Mouse (Mus musculus): ENCODE data around the gene Pgls. TPM values are rescaled to one million over a fixed set of nuclear protein-coding genes. Genes with fewer than 3 reads are reported as not detected.

The Pgls gene
- 10 to 100 TPM; 25.6 to 26.1 TPM for total RNA-seq (2021)
- long read RNA-seq, experiment 1, transcript Pgls-201 (5 exons, 893 nt) = major isoform, 29 of 31 reads
- long read RNA-seq, experiment 1, partial matches to known transcripts = 0 of 31 reads
- long read RNA-seq, experiment 1, other reads (novel, unspliced or antisense) = 2 of 31 reads
- long read RNA-seq, experiment 2, transcript Pgls-201 (5 exons, 893 nt) = major isoform, 43 of 51 reads
- long read RNA-seq, experiment 2, partial matches to known transcripts = 4 of 51 reads
- long read RNA-seq, experiment 2, other reads (novel, unspliced or antisense) = 1 of 51 reads

DNA sequence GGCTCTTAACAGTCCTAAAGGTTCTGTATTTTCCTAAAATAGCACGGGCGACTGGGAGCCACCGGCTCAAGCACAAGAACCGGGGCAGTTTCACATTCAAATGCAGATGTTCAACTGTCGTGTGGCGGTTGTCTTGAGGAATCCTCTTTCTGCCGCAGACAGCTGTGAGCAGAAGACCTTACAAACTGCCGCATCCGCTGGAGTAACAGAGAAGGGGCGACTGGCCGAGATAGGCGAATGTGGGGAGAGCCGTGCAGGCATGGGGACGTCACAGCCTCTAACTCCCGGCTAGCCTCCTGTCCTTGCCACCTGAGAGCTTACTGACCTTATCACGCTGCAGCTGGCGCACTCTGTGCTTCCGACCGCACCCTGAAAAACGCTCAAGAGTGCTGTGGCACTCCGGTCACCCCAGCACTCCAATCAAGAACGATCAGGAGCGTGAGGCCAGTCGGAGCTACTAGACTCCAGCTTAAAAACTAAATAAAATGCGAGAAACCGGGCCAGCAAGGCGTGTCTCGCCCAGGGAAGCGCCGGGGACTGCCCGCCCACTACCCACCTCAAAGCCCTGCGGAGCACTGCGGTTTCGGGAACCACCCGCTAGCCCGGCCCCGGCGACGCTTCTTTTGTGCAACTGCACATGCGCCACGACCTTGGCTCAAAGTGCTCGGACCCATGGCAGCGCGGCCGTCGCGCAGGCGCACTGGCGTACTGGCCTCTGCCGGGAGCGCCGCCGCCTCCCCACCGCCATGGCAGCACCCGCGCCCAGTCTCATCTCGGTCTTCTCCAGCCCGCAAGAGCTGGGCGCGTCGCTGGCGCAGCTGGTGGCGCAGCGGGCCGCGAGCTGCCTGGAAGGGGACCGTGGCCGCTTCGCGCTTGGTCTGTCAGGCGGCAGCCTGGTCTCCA lies at the start of gene Pgls:
Pgls (plus strand) TSS at position 706 of the 903 bp plus-strand sequence.
- intact Hi-C loops (cut with DNase I) = no loop called here
- peak; percentile 95 to 96 for DNase-seq

DNA sequence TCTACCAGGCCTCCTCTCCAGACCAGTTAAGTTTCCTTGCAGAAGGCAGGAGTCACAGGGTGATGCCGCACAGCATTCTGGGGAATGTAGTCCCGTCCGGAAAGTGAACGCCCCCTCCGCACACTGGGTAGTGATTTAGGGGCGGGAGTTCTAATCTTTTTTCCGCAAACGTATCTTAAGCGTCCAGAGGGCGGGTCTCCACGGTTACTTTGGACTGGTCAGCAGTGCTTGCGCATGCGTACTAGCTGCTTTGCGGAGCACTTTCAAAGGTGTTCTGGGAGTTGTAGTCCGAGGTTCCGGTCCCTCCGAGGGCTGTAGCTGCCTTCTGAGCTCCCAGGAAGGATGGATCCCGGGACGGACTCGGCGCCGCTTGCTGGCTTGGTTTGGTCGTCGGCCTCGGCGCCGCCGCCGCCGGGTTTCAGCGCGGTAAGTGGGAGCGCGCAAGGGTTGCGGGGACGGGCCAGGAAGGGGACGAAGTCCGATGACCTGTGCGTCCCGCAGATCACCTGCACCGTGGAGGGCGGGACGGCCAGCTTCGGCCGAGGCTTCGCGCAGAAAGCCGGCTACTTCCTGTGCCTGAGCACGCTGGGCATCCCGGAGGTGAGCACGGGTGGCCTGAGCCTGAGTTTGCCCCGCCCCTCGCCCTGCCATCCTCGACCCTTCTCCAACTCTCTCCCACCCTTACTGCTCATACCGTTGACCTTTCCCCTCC lies 49.2 kb upstream of the Pgls start, which contains the start of gene Mvb12a:
Mvb12a (plus strand) TSS at position 291 of the 712 bp plus-strand sequence.
- peak; percentile 90 to 97 for DNase-seq
- intact Hi-C loops (cut with DNase I) = loop anchor here (10.0 kb wide), 1 partner anchor 382 kb away; no protein-coding TSS in a partner anchor

DNA sequence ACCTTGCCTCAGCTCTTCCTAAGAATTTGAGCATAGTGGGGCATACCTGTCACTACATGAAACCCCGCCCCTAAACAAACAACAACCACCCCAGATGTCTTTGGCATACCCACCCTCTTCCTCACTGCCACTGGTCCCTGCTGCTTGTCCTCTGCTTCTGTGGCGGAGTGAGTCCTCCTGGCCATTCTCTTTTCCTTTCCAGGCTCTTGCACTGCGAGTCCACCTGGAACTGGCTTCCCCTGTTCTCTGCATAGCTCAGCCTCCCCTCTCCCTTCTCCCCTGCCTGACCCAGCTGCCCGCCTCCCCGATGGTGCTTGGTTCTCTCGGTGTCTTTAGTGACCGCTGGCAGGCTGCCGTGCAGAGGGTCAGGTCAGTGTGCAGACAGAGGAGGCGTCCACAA lies 48.2 kb upstream of the Pgls start:
- intact Hi-C loops (cut with DNase I) = loop anchor here (10.0 kb wide), 1 partner anchor 381 kb away; no protein-coding TSS in a partner anchor
- no peak for DNase-seq

DNA sequence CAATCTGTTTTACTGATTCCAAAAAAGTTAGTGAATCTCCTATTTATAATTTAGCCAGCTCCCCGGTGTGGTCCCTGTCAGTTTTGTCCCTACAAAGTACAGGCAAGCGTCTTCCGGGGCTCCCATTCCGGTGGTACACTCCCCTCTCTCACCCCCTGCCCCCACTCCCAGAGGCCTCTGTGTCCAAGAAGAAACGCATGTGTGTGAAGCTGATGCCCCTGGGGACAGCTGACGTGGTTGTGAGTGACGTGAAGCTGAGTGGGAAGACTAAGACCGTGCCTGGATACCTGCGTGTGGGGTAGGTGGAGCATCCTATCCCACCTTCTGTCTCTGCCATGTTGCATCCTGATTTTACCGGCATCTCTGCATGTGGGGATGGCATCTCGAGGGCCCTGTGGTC lies 46.9 kb upstream of the Pgls start:
- no peak for DNase-seq
- intact Hi-C loops (cut with DNase I) = loop anchor here (10.0 kb wide), 1 partner anchor 380 kb away; no protein-coding TSS in a partner anchor

DNA sequence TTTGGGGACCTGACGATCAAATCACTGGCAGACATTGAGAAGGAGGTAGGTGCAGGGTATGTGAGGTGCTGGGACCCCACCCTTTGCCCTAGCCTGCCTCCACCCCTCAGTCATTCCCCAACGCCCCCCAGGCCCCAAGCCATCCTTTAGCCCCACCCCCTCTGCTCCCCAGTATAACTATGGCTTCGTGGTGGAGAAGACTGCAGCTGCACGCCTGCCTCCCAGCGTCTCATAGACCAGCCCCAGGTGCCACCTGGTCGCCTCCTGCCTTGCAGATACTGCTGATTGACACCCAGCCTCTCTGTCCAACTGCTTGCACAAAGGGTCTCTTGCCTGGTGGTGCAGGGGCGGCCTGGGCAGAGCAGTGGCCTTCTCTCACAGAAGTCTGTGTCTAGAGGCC lies 44.4 kb upstream of the Pgls start:
- intact Hi-C loops (cut with DNase I) = loop anchor here (10.0 kb wide), 1 partner anchor 377 kb away; no protein-coding TSS in a partner anchor

DNA sequence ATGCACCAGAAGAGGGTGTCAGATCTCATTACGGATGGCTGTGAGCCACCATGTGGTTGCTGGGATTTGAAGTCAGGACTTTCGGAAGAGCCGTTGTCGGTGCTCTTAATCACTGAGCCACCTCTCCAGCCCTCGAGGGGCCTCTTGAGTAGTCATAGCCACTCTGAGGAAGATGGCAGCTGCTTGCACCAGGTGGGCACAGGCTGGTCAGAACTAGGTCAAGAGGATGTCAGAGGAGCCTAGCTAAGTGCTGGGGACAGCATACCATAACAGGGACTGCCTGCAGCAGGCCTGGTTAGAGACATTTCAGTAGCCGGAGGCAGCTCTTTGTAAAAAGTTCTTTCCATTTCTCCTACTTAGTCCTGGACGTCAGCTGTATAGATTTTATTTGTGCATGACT lies 41.2 kb upstream of the Pgls start:
- no peak for DNase-seq
- intact Hi-C loops (cut with DNase I) = no loop called here

More for the DNA sequence above, 44.4 kb upstream of the Pgls start:
- no peak for DNase-seq

DNA sequence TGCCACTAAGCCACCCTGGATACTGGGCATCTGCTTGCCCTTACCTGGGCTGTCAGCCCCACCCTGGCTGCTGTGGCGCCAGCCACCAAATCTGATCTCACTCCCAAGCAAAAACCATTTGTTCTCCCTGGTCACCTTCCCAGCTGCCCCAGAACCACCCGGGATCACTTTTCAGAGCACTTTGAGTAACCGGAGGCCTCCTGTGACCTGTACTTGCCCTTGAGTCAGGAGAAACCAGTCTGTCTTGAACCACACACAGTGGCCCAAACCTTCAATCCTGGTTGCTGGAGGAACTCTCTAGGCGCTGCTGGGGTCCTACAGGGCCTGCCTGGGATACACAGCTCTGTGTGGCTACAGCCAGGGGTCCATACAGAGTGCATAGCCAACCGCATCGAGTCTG lies 39.2 kb upstream of the Pgls start:
- intact Hi-C loops (cut with DNase I) = no loop called here
- no peak for DNase-seq

DNA sequence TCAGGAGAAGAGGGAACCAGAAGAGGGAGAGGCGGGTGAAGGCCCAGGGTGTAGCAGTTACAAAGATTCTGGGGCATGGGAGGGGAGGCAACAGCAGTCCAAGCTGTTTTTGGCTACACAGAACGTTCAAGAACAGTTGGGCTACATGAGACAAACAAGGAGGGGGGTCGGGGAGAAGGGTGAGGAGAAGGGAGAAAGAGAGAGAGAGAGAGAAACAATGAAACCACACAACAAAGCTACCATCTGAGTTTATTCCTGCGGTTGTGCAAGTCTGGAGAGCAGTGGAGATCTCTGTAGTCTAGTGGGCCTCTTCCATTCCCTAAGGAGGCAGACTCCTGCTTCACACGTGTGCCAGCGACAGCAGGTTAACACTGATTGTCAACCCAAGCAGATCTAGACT lies 38.0 kb upstream of the Pgls start:
- no peak for DNase-seq
- intact Hi-C loops (cut with DNase I) = no loop called here

DNA sequence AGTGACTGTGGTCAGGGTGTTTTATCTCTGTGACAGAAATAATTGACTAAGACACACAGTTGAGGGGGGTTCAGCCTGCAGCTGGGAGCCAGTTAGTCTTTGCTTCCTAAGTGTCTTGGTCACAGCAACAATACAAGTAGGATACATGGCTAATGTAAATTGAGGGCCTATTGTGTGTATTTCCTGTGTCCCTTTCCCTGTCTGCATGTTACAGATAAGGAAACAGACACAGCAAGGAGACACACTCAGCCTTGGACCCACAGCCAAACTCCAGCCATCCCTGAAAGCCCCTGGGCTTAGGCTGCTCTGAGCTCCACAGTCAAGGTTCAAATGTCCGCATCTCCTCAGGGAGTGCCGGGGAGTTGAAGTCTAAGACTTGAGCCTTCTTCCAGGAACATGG lies 37.3 kb upstream of the Pgls start:
- no peak for DNase-seq
- intact Hi-C loops (cut with DNase I) = no loop called here

DNA sequence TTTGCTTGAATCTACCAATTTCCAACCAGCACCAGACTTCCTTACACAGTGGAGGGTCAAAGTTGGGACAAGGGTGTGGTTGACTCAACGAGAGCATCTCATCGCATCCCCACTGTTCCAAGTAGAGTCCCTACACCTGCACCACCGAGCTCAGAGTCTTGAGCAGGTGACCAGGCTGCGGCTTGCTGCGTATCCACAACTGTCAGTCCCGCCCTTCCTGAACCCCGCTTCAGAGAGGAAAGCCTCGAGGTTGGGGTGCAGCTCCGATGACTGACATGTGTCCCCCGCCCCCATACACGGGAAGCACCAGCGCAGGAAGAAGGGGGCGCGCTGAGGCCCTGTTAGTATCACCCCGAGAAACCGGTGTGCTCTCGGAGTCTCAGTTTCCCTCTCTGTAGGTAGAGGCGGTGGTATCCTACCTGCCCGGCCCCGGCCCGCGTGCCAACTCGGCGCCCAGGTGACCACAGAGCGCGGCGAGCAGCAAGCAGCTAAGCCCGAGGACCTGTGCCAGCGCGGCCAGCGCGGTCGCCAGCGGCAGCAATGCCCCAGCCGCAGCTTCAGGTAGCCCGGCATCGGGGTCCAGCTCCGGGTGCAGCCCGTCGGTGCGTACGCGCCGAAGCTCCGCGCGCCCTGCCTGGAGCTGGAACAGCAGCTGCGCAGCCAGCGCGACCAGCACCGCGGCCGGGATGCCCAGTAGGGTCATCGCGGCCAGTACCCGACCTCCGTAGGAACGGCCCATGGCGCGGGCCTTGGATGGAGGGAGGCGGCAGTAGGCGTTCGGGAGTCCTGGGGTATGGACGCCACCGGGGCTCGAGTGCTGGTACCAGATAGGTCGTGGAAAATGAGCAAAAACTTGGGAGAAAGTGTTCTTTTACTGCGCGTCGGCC lies 33.7 kb upstream of the Pgls start, which contains the start of gene Tmem221:
Tmem221 (minus strand) TSS at position 801 of the 887 bp plus-strand sequence.
- no peak for DNase-seq
- intact Hi-C loops (cut with DNase I) = loop anchor here (2.0 kb wide), 1 partner anchor 74 kb away; no protein-coding TSS in a partner anchor

DNA sequence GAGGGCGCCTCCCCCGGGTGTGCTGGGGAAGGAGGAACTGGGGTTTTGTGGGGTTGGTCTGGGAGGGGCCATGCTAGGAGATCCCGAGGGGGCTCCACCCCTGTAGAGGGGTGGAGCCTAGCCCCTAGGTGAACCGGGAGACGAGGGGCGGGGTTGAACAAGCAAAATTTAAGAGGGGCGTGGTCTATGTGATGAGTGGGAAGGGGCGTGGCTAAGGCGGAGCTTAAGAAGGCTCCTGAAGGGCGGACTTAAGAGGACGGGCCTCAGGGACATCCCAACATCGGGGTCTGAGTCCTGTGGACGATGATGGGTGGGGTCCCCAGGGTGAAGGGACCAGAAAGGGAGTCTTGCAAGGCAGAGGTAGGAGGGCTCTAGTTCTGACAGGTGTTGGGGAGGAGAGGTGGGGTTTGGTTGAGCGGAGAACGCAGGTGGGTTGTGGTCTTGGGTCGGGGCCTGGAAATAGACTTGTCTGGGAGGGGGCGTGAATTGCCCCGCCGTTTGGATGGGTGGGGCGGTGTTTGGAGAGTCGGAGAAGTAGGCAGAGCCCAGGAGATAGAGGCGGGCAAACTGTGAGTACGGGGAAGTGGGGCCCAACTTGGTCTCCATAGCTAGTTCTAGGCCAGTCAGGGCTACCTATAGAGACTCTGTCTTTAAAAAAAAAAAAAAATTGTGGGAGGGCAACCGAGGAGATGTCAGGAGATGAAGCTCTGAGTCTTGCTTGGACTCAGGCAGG lies 32.9 kb upstream of the Pgls start:
- DNase-seq = no peak
- intact Hi-C loops (cut with DNase I) = loop anchor here (2.0 kb wide), 1 partner anchor 74 kb away; no protein-coding TSS in a partner anchor

DNA sequence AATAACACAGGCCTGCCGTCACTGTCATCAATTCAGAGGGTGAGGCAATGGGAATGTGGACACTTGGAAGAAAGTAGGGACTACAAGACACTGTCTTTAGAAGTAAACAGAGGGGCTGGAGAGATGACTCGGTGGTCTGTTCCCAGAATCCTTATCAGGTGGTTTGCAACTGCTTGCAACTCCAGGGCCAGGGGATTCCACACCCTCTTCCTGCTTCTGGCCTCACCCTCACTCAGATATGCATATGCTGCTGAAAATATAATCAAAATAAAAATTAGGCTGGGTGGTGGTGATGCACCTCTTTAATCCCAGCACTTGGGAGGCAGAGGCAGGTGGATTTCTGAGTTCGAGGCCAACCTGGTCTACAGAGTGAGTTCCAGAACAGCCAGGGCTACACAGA lies 31.9 kb upstream of the Pgls start:
- intact Hi-C loops (cut with DNase I) = loop anchor here (2.0 kb wide), 1 partner anchor 101 kb away; no protein-coding TSS in a partner anchor
- DNase-seq = no peak

DNA sequence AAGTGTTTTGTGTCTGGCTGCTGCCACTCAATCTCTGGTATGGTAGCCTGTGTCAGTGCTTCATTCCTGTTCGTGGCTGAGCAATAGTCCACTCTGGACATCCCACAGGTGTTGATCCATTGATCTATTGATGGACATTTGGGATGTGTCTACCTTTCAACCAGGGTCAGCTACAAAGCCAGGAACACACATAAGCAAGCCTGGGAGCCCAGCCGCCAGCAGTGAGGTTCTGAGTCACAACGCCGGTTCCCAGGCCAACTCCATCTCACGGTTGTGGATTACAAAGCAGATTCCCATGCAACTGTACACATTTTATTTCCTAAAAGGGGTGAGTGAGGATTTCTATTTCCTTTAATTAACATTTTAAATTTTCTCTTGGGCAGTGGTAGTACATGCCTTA lies 31.2 kb upstream of the Pgls start:
- intact Hi-C loops (cut with DNase I) = loop anchor here (2.0 kb wide), 1 partner anchor 100 kb away; no protein-coding TSS in a partner anchor
- DNase-seq = no peak

DNA sequence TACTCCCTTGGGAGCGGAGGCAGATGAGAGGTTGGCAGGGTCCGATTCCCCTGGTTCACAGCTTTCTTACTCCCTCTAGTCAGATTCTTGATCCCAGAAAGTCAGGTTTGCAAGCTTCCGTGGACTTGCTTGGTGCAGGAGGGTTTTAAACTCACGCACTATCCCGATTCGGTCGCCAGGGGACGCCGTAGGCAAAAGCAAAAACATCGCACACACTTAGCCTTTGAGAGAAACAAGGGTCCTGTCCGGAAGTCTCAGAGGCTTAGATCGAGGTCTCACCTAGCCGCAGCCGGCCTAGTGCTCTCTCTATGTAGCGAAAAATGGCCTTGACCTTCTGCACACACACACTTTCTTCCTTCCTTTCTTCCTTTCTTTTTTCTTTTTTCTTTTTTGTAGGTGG lies 30.6 kb upstream of the Pgls start:
- DNase-seq = peak; percentile 40 to 65
- intact Hi-C loops (cut with DNase I) = loop anchor here (2.0 kb wide), 1 partner anchor 99 kb away; no protein-coding TSS in a partner anchor

DNA sequence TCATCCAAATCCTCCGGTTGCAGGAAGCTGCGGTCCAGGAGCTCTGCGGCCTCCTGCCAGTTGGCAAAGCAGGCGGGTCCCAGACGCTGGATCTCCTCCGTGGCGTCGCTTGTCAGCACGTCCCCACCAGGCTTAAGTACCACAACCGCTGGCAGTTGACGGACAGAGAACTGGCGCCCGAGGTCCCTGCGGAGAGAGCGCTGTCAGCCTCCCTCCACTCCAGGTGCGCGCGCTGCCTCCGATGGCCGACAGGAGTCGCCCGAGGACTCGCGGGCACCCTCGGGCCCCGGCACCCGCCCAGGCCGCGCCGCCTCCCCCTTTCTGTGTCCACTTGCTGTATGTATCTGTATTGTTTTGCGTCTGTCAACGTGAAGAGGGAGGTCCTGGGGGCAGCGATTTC lies 29.2 kb upstream of the Pgls start:
- peak; percentile 73 to 77 for DNase-seq
- intact Hi-C loops (cut with DNase I) = loop anchor here (1.0 kb wide), 1 partner anchor 35 kb away; the partner anchor contains the start of gene Fam129c

DNA sequence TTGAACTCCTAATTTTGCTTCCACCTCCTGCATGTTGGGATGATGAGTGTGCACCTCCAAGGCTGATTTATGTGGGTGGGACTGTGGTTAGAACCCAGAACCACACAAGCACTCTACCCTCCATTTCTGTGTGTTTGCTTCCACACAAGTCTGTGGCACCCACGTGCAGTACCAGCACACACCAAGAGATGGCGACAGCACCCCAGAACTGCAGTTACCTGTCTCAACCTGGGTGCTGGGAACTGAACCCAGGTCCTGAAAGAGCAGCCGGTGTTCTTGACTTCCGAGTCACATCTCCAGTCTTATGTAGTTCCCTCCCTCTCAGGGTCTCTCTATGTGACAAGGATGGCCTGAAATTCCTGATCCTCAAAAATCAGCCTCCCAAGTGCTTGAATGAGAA lies 28.0 kb upstream of the Pgls start:
- intact Hi-C loops (cut with DNase I) = loop anchor here (1.0 kb wide), 1 partner anchor 33 kb away; the partner anchor contains the start of gene Fam129c
- no peak for DNase-seq

DNA sequence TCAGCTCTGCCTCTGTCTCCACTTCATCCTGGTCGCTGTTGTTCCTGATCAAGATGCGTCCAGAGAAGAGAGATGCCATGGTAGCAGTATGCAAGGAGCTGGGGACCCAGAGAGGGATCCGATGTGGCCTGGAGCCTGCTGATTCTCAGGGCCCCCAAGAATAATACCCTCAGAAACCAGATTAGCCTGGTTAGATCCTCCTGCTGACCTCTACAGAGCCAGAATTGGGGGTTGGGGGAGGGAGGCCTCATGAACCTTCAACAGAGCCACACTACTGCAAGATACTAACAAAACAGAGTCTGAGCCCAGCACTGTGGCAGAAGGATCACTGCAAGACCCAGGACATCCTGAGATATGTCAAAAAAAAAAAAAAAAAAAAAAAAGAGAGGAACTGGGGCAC lies 25.5 kb upstream of the Pgls start, which contains the start of gene Nxnl1:
Nxnl1 (minus strand) TSS at position 101 of the 400 bp plus-strand sequence.
- no peak for DNase-seq
- intact Hi-C loops (cut with DNase I) = no loop called here

DNA sequence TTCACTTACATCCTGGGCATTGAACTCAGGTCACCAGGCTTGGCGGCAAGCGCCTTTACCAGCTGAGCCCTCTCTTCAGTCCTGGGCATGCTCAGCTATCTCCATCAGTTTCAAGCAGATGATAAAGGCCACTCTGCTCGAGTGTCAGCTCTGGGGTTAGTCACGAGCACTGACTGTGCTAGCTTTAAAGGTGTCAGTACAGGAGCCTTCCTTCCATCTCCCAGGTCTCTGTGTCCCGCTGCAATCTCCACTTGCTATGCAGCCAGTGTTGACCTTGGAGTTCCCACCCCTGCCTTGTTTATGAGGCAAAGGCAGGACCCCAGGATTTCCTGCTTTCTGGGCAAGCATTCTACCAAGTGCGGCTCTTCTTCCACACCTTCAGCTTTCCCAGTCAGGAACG lies 24.4 kb upstream of the Pgls start:
- intact Hi-C loops (cut with DNase I) = no loop called here
- no peak for DNase-seq

All from gastrocnemius, postnatal 36 days (tissue).